Mouse (Mus musculus) limb, embryonic 11.5 days (tissue): ENCODE data around the gene Ybx1. TPM values are rescaled to one million over a fixed set of nuclear protein-coding genes. Genes with fewer than 3 reads are reported as not detected.
A peak's percentile ranks its signal among the peaks of the same experiment; 100 is the strongest.

Source experiments
- ATAC-seq: fragments of 200-750 bp; cut with Nextera tagmentation; 2 replicates; pipeline ENCODE4 v1.8.0; 2017; ENCODE audit warnings: low read depth; ENCODE audit not compliant: insufficient number of reproducible peaks, low FRiP score, low TSS enrichment
- DNase-seq: peaks from one replicate; pipeline ENCODE4 v3.0.0-alpha.2; 2015; ENCODE audit warnings: low spot score
- H3K27ac ChIP-seq: fragments of 300-500 bp; sonication (generic); replicated peaks from 2 replicates; pipeline ENCODE4 v1.5.1; 2014; ENCODE audit warnings: low read depth, mild to moderate bottlenecking, low read length
- H3K27me3 ChIP-seq: fragments of 300-500 bp; sonication (generic); 2 replicates; pipeline ENCODE4 v1.6.1; 2014; ENCODE audit warnings: mild to moderate bottlenecking, low read length, mixed read lengths; ENCODE audit not compliant: control insufficient read depth, insufficient read depth
- H3K36me3 ChIP-seq: fragments of 300-500 bp; sonication (generic); 2 replicates; pipeline ENCODE4 v1.6.1; 2014; ENCODE audit warnings: mild to moderate bottlenecking, low read length, moderate library complexity, mixed read lengths; ENCODE audit not compliant: control insufficient read depth, insufficient read depth
- H3K4me1 ChIP-seq: fragments of 300-500 bp; sonication (generic); 2 replicates; pipeline ENCODE4 v1.6.1; 2014; ENCODE audit warnings: low read length, mixed read lengths; ENCODE audit not compliant: control insufficient read depth, insufficient read depth
- H3K4me2 ChIP-seq: fragments of 300-500 bp; sonication (generic); 2 replicates; pipeline ENCODE4 v1.6.1; 2014; ENCODE audit warnings: low read depth, mild to moderate bottlenecking, moderate library complexity; ENCODE audit not compliant: severe bottlenecking
- H3K4me3 ChIP-seq: fragments of 300-500 bp; sonication (generic); 2 replicates; pipeline ENCODE4 v1.5.1; 2014; ENCODE audit warnings: low read depth, low read length
- H3K9ac ChIP-seq: fragments of 300-500 bp; sonication (generic); 2 replicates; pipeline ENCODE4 v1.6.1; 2014; ENCODE audit warnings: mild to moderate bottlenecking, low read length
- H3K9me3 ChIP-seq: fragments of 300-500 bp; sonication (generic); 2 replicates; pipeline ENCODE4 v1.6.1; 2016; ENCODE audit warnings: low read length; ENCODE audit not compliant: control insufficient read depth
- WGBS: fragments of 180-500 bp; shearing (Covaris S2); extraction: QIAGEN DNeasy Blood & Tissue Kit; methylation state at CpG from one replicate; pipeline ENCODE4 v1.1.7; 2014; 5-methylcytosine and 5-hydroxymethylcytosine counted together
- polyA plus RNA-seq: library from polyadenylated mRNA; unstranded; fragments of >200 nt; fragmentation: Nextera tagmentation; extraction: Ambion mirVana; gene quantifications from 2 replicates; pipeline ENCODE4 v1.2.1, GENCODE M21; 2014

Ybx1 gene
- polyA plus RNA-seq, 1 experiment from 2014 or later: 1,145 TPM

DNA sequence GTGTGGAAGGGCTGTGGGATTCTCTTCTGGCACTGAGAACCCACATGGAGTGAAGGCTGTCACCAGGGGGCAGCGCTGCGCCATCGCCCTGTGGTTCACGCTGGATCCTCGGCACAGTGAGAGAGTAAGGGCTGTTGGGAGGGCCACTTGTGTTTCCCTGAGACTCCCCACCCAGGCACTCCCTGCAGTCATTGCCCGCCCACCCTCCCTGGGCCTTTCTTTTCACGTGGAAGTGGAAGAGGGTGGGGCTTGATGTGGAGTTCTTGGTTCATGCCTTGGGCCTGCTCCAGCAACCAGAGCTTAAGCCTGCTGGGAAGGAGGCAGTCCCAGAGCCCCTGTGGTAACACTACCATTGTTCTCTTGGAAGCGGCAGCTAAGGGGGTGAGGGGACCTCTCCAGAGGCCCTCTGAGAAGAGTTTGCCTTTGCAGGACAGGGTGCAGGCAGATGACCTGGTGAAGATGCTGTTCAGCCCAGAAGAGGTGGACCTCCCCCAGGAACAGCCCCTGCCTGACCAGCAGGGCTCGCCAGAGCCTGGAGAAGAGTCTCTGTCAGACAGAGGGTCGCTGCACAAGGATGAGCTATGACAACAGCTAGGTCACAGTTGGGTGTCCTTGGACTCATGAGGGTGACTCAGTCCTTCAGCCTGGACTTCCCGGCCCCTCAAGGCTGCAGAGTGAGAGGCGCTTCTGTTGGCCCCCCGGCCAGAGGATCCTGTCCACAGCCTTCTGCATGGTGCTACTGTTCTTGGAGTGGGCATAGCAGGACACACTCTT lies 46.8 kb downstream of the Ybx1 start:
- no peak for ATAC-seq
- H3K4me2 ChIP-seq: no peak overlapping the region
- H3K27me3 ChIP-seq: no peaks in the 10 kb centered on the region
- H3K4me3 ChIP-seq: no peak overlapping the region
- no peak overlapping the region for H3K27ac ChIP-seq
- DNase-seq: peak; percentile 71
- no peaks in the 10 kb centered on the region for H3K9me3 ChIP-seq
- no peak overlapping the region for H3K9ac ChIP-seq
- H3K36me3 ChIP-seq: peaks cover 6% of the 10 kb centered on the region; the same call in 1 of the 2 replicates
- 43% methylated on average over 12 of the region's 13 CpGs for WGBS
- no peaks in the 10 kb centered on the region for H3K4me1 ChIP-seq

DNA sequence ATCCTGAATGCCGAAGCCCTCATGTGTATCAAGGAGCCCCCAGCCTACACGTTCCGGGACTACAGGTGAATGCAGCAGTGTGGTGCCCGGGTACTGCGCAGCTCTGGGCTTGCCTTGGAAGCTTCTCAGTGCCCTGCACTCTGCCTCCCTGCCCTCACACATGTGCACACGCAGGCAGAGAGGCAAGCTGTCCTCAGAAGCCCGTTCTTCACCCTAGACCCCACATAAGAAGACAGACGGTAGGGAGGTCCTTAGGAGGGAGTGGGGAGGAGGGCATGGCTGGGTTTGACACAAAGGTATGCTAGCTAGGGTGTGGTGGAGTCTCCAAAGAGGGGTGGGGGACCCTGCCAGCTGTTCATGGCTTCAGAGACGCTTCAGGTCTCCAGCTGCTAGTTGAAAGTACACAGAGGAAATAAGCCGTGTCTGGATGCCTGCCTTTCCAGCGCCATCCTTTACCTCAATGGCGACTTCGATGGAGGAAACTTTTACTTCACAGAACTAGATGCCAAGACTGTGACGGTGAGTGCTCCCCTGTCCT lies 47.6 kb downstream of the Ybx1 start:
- Histone ChIP-seq H3K9ac (no peak overlapping the region), H3K4me2 (no peak overlapping the region), H3K4me1 (no peaks in the 10 kb centered on the region), H3K27ac (no peak overlapping the region), H3K27me3 (no peaks in the 10 kb centered on the region), H3K36me3 (peaks cover 8% of the 10 kb centered on the region), H3K4me3 (no peak overlapping the region), H3K9me3 (no peaks in the 10 kb centered on the region)
- DNase-seq: no peak
- WGBS: 79% methylated on average over 14 of the region's 14 CpGs
- ATAC-seq: no peak

DNA sequence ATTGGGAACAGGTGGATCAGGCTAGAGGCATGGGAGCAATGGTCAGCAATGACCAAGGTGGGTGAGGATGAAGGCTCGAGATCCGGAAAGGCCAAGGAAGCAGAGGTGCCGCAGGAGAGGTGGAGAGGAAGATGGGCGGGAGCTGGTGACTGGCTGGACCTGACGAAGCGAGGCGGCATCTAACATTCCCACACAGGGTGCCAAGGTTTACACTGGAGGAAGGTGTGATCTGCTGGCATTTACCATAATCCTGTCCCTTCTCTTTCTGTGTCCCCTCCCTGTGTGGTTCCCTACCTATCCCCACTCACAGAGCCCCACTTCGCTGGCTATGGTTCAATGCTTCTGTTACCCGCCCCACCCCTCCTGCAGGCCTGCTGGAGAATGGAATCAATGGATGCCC lies 48.4 kb downstream of the Ybx1 start:
- H3K4me1 ChIP-seq: no peaks in the 10 kb centered on the region
- peaks cover 14% of the 10 kb centered on the region for H3K36me3 ChIP-seq
- no peak for ATAC-seq
- no peak overlapping the region for H3K4me3 ChIP-seq
- no peak overlapping the region for H3K4me2 ChIP-seq
- no peak overlapping the region for H3K9ac ChIP-seq
- H3K27ac ChIP-seq: no peak overlapping the region
- WGBS: 85% methylated on average over 9 of the region's 9 CpGs
- DNase-seq: no peak
- no peaks in the 10 kb centered on the region for H3K9me3 ChIP-seq
- H3K27me3 ChIP-seq: no peaks in the 10 kb centered on the region

DNA sequence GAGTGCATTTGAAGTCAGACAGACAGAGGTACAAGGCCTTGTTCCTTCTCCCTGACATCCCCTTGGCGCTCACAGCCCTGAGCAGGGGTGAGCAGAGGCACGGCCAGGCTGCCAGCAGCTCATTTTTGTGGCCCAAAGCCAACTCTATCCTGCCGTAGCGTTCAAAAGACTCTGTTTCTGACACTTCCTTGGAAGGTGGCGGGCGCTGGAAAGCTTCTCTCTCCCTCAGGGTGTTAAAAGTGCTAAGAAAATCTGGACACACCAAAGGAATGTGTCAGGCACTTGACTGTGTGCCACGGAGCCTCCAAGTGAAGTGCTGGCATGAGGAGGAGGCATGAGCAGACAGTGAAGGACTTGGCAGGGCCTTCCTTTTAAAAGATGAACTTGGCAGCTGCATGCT lies 48.8 kb downstream of the Ybx1 start:
- no peaks in the 10 kb centered on the region for H3K4me1 ChIP-seq
- H3K27me3 ChIP-seq: no peaks in the 10 kb centered on the region
- H3K36me3 ChIP-seq: peaks cover 14% of the 10 kb centered on the region
- no peak overlapping the region for H3K4me3 ChIP-seq
- WGBS: 86% methylated on average over 7 of the region's 7 CpGs
- no peak overlapping the region for H3K27ac ChIP-seq
- DNase-seq (no peak), ATAC-seq (no peak)
- H3K9me3 ChIP-seq: no peaks in the 10 kb centered on the region
- no peak overlapping the region for H3K9ac ChIP-seq
- H3K4me2 ChIP-seq: no peak overlapping the region

DNA sequence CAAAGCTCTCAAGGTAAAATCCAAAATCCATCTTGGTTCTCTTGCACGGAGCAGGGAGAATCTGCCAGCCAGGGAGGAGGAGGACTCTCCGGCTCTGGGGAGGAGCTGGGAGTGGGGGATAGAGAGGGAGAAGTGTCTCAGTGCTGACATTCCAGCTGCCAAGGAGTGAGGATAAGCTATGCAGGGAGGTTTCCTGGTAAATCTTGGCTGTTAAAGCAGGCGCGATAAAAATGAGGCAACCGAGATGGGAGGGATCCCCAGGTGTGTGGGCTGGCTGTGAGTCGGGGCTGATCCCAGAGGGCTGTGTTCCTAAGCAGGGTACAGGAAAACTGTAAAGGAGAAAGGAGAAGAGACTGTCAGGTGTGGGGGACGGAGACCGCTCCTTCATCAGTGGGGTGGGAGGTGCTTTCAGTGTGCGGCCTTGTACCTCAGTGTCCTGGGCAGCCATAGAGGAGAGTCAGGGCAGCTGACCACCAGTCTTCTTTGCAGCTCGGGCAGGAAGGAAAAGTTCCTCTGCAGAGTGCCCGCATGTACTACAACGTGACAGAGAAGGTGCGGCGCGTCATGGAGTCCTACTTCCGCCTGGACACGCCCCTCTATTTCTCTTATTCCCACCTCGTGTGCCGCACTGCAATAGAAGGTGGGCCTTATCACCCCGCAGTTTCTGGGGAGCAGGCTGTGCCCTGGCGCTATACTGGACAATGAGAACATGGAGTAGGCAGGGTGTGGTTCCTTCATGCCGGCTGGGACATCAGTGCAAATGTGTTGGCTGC lies 49.8 kb downstream of the Ybx1 start:
- WGBS: 80% methylated on average over 22 of the region's 22 CpGs
- H3K4me3 ChIP-seq: no peak overlapping the region
- peaks cover 14% of the 10 kb centered on the region for H3K36me3 ChIP-seq
- DNase-seq (no peak), ATAC-seq (no peak)
- no peaks in the 10 kb centered on the region for H3K27me3 ChIP-seq
- no peaks in the 10 kb centered on the region for H3K4me1 ChIP-seq
- H3K4me2 ChIP-seq: no peak overlapping the region
- no peak overlapping the region for H3K9ac ChIP-seq
- no peak overlapping the region for H3K27ac ChIP-seq
- no peaks in the 10 kb centered on the region for H3K9me3 ChIP-seq

DNA sequence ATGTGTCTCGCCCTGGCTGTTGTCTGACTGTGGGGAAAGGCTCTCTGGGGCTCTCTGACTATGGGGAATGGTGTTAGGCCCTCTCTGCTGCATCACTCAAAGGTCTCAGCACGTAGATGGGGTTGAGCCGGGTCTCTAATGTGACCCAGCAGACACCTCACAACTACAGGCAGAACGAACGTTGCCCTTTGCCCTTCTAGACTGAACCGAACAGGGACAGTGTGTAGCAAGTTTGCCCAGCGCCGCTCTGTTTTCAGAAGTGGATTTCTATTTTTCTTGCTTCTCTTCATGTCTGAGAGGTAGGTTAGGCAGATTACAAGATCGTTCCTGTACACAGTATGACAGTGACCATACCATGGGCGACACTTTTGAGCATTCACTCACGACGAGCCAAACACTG lies 51.8 kb downstream of the Ybx1 start:
- no peaks in the 10 kb centered on the region for H3K27me3 ChIP-seq
- no peak for DNase-seq
- H3K4me1 ChIP-seq: no peaks in the 10 kb centered on the region
- WGBS: 94% methylated on average over 12 of the region's 12 CpGs
- no peak overlapping the region for H3K9ac ChIP-seq
- H3K4me2 ChIP-seq: no peak overlapping the region
- H3K27ac ChIP-seq: no peak overlapping the region
- no peak overlapping the region for H3K4me3 ChIP-seq
- no peak for ATAC-seq
- no peaks in the 10 kb centered on the region for H3K9me3 ChIP-seq
- H3K36me3 ChIP-seq: peaks cover 10% of the 10 kb centered on the region

DNA sequence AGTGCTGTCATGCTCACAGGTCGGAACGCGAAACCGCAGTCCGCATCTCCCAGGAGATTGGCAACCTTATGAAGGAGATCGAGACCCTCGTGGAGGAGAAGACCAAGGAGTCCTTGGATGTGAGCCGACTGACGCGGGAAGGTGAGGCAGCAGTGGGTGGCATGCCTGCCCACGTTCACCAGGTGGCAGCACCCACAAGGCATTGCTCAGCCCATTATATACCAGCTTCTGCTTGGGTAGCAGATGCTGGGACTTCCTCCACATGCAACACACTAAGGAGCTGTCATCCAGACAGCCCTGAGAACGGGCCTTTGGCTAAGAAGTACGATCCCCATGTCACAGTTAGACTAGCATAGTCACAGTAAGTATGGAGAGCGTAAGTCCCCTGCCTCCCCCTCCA lies 52.7 kb downstream of the Ybx1 start:
- no peaks in the 10 kb centered on the region for H3K27me3 ChIP-seq
- DNase-seq: no peak
- WGBS: 89% methylated on average over 14 of the region's 14 CpGs
- no peaks in the 10 kb centered on the region for H3K4me1 ChIP-seq
- H3K4me3 ChIP-seq: no peak overlapping the region
- no peak overlapping the region for H3K27ac ChIP-seq
- H3K9me3 ChIP-seq: no peaks in the 10 kb centered on the region
- ATAC-seq: no peak
- peaks cover 10% of the 10 kb centered on the region for H3K36me3 ChIP-seq
- no peak overlapping the region for H3K4me2 ChIP-seq
- H3K9ac ChIP-seq: no peak overlapping the region

DNA sequence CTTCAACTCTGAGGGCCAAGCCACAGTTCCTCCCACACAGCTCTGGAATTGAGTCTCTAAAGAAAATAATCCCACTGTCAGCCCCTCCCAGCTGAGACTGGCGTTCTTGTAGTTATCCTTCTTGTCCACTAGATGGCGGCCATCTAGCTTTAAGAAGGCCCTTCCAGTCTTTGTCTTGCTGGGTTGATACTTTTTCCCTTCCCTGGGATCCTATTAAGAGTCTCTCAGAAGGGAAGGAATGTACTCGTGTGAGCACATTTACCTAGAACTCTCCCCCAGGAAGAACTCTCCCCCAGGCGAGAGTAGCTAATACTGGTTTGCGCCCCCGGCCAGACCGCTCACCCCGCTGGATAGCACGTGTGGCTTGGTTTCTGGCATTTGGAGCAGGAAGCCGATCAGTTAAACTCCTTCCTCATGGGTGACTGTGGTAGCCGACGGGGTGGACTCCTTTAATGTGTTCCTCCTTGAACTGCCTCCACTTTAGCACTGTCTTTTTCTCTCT lies 55.2 kb downstream of the Ybx1 start:
- Histone ChIP-seq H3K9ac (0 out of 2 replicates have a peak overlapping the region, but pooled peaks have one; percentile 19), H3K27ac (no peak overlapping the region), H3K4me3 (no peak overlapping the region), H3K27me3 (no peaks in the 10 kb centered on the region), H3K4me1 (no peaks in the 10 kb centered on the region), H3K4me2 (no peak overlapping the region), H3K36me3 (peaks cover 8% of the 10 kb centered on the region), H3K9me3 (no peaks in the 10 kb centered on the region)
- 50% methylated on average over 12 of the region's 12 CpGs for WGBS
- 0 out of 2 replicates have a peak, but pooled peaks have one; percentile 32 for ATAC-seq
- peak; percentile 52 for DNase-seq
